Mouse (Mus musculus): ENCODE data around the gene 1700042G07Rik.

1700042G07Rik gene

GRCm38 (mm10) chr4:116150156-116150861 is 22.9 kb upstream of the 1700042G07Rik start:
- TF ChIP-seq GATA4 (IDR thresholded peaks at IDR 0.05; ENCODE audit: insufficient replicate concordance, low read length), result no peak

GRCm38 (mm10) chr4:116150862-116151221 is 22.3 kb upstream of the 1700042G07Rik start:
- TF ChIP-seq GATA4 (IDR thresholded peaks at IDR 0.05; ENCODE audit: insufficient replicate concordance, low read length), result no peak

GRCm38 (mm10) chr4:116151238-116151637 is 21.9 kb upstream of the 1700042G07Rik start, which contains the start of gene Lurap1:
Gene Lurap1 (minus strand): TSS chr4:116151338.
- no peak for TF ChIP-seq GATA4 (IDR thresholded peaks at IDR 0.05; ENCODE audit: insufficient replicate concordance, low read length)

- TF ChIP-seq GATA4 (IDR thresholded peaks at IDR 0.05; ENCODE audit: insufficient replicate concordance, low read length), result no peak
Observed at GRCm38 (mm10) chr4:116152702-116153101, 20.5 kb upstream of the 1700042G07Rik start.

- no peak for TF ChIP-seq GATA4 (IDR thresholded peaks at IDR 0.05; ENCODE audit: insufficient replicate concordance, low read length)
Observed at GRCm38 (mm10) chr4:116157882-116158281, 15.3 kb upstream of the 1700042G07Rik start.

- TF ChIP-seq GATA4 (IDR thresholded peaks at IDR 0.05; ENCODE audit: insufficient replicate concordance, low read length), result no peak
Observed at GRCm38 (mm10) chr4:116159912-116160311, 13.3 kb upstream of the 1700042G07Rik start.

GRCm38 (mm10) chr4:116160769-116161168 is 12.4 kb upstream of the 1700042G07Rik start:
- no peak for TF ChIP-seq GATA4 (IDR thresholded peaks at IDR 0.05; ENCODE audit: insufficient replicate concordance, low read length)

GRCm38 (mm10) chr4:116162142-116162541 is 11.0 kb upstream of the 1700042G07Rik start:
- TF ChIP-seq GATA4 (IDR thresholded peaks at IDR 0.05; ENCODE audit: insufficient replicate concordance, low read length), result no peak

- TF ChIP-seq GATA4 (IDR thresholded peaks at IDR 0.05; ENCODE audit: insufficient replicate concordance, low read length), result no peak
Observed at GRCm38 (mm10) chr4:116164759-116165554, 8.2 kb upstream of the 1700042G07Rik start.

GRCm38 (mm10) chr4:116165708-116166407 is 7.3 kb upstream of the 1700042G07Rik start:
- TF ChIP-seq GATA4 (IDR thresholded peaks at IDR 0.05; ENCODE audit: insufficient replicate concordance, low read length), result no peak

- TF ChIP-seq GATA4 (IDR thresholded peaks at IDR 0.05; ENCODE audit: insufficient replicate concordance, low read length), result no peak
Observed at GRCm38 (mm10) chr4:116167404-116167803, 5.8 kb upstream of the 1700042G07Rik start, which contains the start of gene Tspan1. Gene Tspan1 (minus strand): TSS chr4:116167601.

GRCm38 (mm10) chr4:116168617-116169352 is 4.4 kb upstream of the 1700042G07Rik start:
- TF ChIP-seq GATA4 (IDR thresholded peaks at IDR 0.05; ENCODE audit: insufficient replicate concordance, low read length), result no peak

GRCm38 (mm10) chr4:116169353-116169672 is 3.9 kb upstream of the 1700042G07Rik start:
- TF ChIP-seq GATA4 (IDR thresholded peaks at IDR 0.05; ENCODE audit: insufficient replicate concordance, low read length), result no peak

GRCm38 (mm10) chr4:116173752-116174151 is 580 bp downstream of the 1700042G07Rik start:
- no peak for TF ChIP-seq GATA4 (IDR thresholded peaks at IDR 0.05; ENCODE audit: insufficient replicate concordance, low read length)

All from liver, adult (tissue).